Mouse (Mus musculus) heart, adult 18-20 months (tissue): Measurements from ENCODE around the gene Lin7b. TPM values are rescaled to one million over a fixed set of nuclear protein-coding genes. Genes with fewer than 3 reads are reported as not detected.

Source experiments
- total RNA-seq, 2 experiments: library from RNA; stranded (reverse); gene quantifications; 2 replicates each; pipeline ENCODE4 v1.2.3; 2021

Lin7b gene
- total RNA-seq, 2 experiments from 2014 or later: 1.7 to 2.3 TPM

Other genes starting within 250 kb of the Lin7b start
- 100 to 1,000 TPM; 512 to 646 TPM for gene Rps11, start 246.1 kb downstream of the Lin7b start, total RNA-seq
- gene Rpl13a, start 241.8 kb downstream of the Lin7b start, total RNA-seq: 100 to 1,000 TPM; 714 to 715 TPM
- under 1 TPM; 0.26 to 0.47 TPM for gene Gm45713, start 234.4 kb downstream of the Lin7b start, total RNA-seq
- gene Flt3l, start 234.2 kb downstream of the Lin7b start, total RNA-seq: 1 to 10 TPM; 2.7 to 5.3 TPM
- gene Pih1d1, start 216.3 kb downstream of the Lin7b start, total RNA-seq: 10 to 100 TPM; 35.5 to 42.7 TPM
- gene Aldh16a1, start 216.0 kb downstream of the Lin7b start, total RNA-seq: 10 to 100 TPM; 21.5 to 26.8 TPM
- 10 to 100 TPM; 29.7 to 32.4 TPM for gene Slc17a7, start 206.6 kb downstream of the Lin7b start, total RNA-seq
- gene Gfy, start 191.0 kb downstream of the Lin7b start, total RNA-seq: not detected
- not detected for gene Pth2, start 189.6 kb downstream of the Lin7b start, total RNA-seq
- gene Ccdc155, start 165.7 kb downstream of the Lin7b start, total RNA-seq: under 1 TPM in 1 of 2 experiments, not detected in 1; 0.46 TPM
- not detected for gene Dkkl1, start 158.4 kb downstream of the Lin7b start, total RNA-seq
- 1 to 10 TPM; 6.4 to 7.7 TPM for gene Tead2, start 154.8 kb downstream of the Lin7b start, total RNA-seq
- gene Cd37, start 131.5 kb downstream of the Lin7b start, total RNA-seq: 10 to 100 TPM in 1 of 2 experiments, 1 to 10 TPM in 1; 2.6 to 12.8 TPM
- not detected for gene Slc6a16, start 129.5 kb downstream of the Lin7b start, total RNA-seq
- gene Slc6a21, start 93.1 kb downstream of the Lin7b start, total RNA-seq: not detected
- gene Trpm4, start 36.8 kb downstream of the Lin7b start, total RNA-seq: 10 to 100 TPM; 20.0 to 27.9 TPM
- gene Hrc, start 35.3 kb downstream of the Lin7b start, total RNA-seq: 100 to 1,000 TPM; 954 to 975 TPM
- under 1 TPM in 1 of 2 experiments, not detected in 1; 0.33 TPM for gene Ppfia3, start 3.6 kb downstream of the Lin7b start, total RNA-seq
- 10 to 100 TPM; 81.1 to 85.7 TPM for gene Snrnp70, start 25.2 kb upstream of the Lin7b start, total RNA-seq
- gene Kcna7, start 35.1 kb upstream of the Lin7b start, total RNA-seq: 1 to 10 TPM; 6.1 to 7.4 TPM
- under 1 TPM; 0.25 to 0.28 TPM for gene Ntf5, start 43.1 kb upstream of the Lin7b start, total RNA-seq
- not detected for gene Lhb, start 50.2 kb upstream of the Lin7b start, total RNA-seq
- gene Gys1, start 64.3 kb upstream of the Lin7b start, total RNA-seq: 100 to 1,000 TPM in 1 of 2 experiments, 10 to 100 TPM in 1; 99.2 to 105 TPM
- gene Ruvbl2, start 67.5 kb upstream of the Lin7b start, total RNA-seq: 10 to 100 TPM; 25.2 to 26.5 TPM
- gene Ftl1, start 89.3 kb upstream of the Lin7b start, total RNA-seq: 100 to 1,000 TPM; 287 to 382 TPM
- 10 to 100 TPM; 23.4 to 24.1 TPM for gene Bax, start 96.3 kb upstream of the Lin7b start, total RNA-seq
- gene Tulp2, start 111.3 kb upstream of the Lin7b start, total RNA-seq: not detected
- 10 to 100 TPM in 1 of 2 experiments, 1 to 10 TPM in 1; 8.7 to 12.3 TPM for gene Gm45808, start 116.2 kb upstream of the Lin7b start, total RNA-seq
- gene Dhdh, start 118.2 kb upstream of the Lin7b start, total RNA-seq: 10 to 100 TPM in 1 of 2 experiments, 1 to 10 TPM in 1; 7.9 to 13.1 TPM
- gene Nucb1, start 139.8 kb upstream of the Lin7b start, total RNA-seq: 100 to 1,000 TPM; 129 to 143 TPM
- 10 to 100 TPM; 31.6 to 33.7 TPM for gene Ppp1r15a, start 155.7 kb upstream of the Lin7b start, total RNA-seq
- 1 to 10 TPM; 2.0 to 2.5 TPM for gene Plekha4, start 155.7 kb upstream of the Lin7b start, total RNA-seq
- gene Hsd17b14, start 184.3 kb upstream of the Lin7b start, total RNA-seq: under 1 TPM in 1 of 2 experiments, not detected in 1; 0.41 TPM
- 100 to 1,000 TPM; 225 to 264 TPM for gene Bcat2, start 199.6 kb upstream of the Lin7b start, total RNA-seq
- not detected for gene Fgf21, start 244.9 kb upstream of the Lin7b start, total RNA-seq
- not detected for gene Fut1, start 246.7 kb upstream of the Lin7b start, total RNA-seq